Mouse (Mus musculus) embryonic facial prominence, embryonic 12.5 days (tissue): ENCODE measurements around the gene Clstn1. TPM values are rescaled to one million over a fixed set of nuclear protein-coding genes. Genes with fewer than 3 reads are reported as not detected.

ENCODE experiments used
- ATAC-seq: fragments of 200-750 bp; cut with Nextera tagmentation; 2 replicates; pipeline ENCODE4 v1.8.0; 2017; ENCODE audit not compliant: insufficient number of reproducible peaks, insufficient read depth, low FRiP score, low TSS enrichment
- H3K27ac ChIP-seq: fragments of 300-500 bp; sonication (generic); 2 replicates; pipeline ENCODE4 v1.5.1; 2016; ENCODE audit warnings: mild to moderate bottlenecking
- H3K27me3 ChIP-seq: fragments of 300-500 bp; sonication (generic); 2 replicates; pipeline ENCODE4 v1.6.1; 2016; ENCODE audit warnings: mild to moderate bottlenecking, moderate library complexity
- H3K36me3 ChIP-seq: fragments of 300-500 bp; sonication (generic); 2 replicates; pipeline ENCODE4 v1.6.1; 2016; ENCODE audit warnings: mild to moderate bottlenecking
- H3K4me1 ChIP-seq: fragments of 300-500 bp; sonication (generic); 2 replicates; pipeline ENCODE4 v1.6.1; 2016
- H3K4me2 ChIP-seq: fragments of 300-500 bp; sonication (generic); replicated peaks from 2 replicates; pipeline ENCODE4 v1.6.1; 2016; ENCODE audit warnings: mild to moderate bottlenecking, moderate library complexity
- H3K4me3 ChIP-seq: fragments of 300-500 bp; sonication (generic); 2 replicates; pipeline ENCODE4 v1.5.1; 2016; ENCODE audit warnings: mild to moderate bottlenecking
- H3K9ac ChIP-seq: fragments of 300-500 bp; sonication (generic); 2 replicates; pipeline ENCODE4 v1.6.1; 2016; ENCODE audit warnings: mild to moderate bottlenecking, moderate library complexity
- H3K9me3 ChIP-seq: fragments of 300-500 bp; sonication (generic); 2 replicates; pipeline ENCODE4 v1.6.1; 2016; ENCODE audit warnings: mild to moderate bottlenecking, moderate library complexity
- WGBS: fragments of 180-500 bp; shearing (Covaris S2); methylation state at CpG from one replicate; pipeline ENCODE4 v1.1.7; 2016; 5-methylcytosine and 5-hydroxymethylcytosine counted together
- polyA plus RNA-seq: library from polyadenylated mRNA; unstranded; fragments of >200 nt; fragmentation: Nextera tagmentation; extraction: Ambion mirVana; gene quantifications from 2 replicates; pipeline ENCODE4 v1.2.1, GENCODE M21; 2016

Gene Clstn1
- polyA plus RNA-seq, 1 experiment from 2014 or later, result 68.1 TPM

DNA sequence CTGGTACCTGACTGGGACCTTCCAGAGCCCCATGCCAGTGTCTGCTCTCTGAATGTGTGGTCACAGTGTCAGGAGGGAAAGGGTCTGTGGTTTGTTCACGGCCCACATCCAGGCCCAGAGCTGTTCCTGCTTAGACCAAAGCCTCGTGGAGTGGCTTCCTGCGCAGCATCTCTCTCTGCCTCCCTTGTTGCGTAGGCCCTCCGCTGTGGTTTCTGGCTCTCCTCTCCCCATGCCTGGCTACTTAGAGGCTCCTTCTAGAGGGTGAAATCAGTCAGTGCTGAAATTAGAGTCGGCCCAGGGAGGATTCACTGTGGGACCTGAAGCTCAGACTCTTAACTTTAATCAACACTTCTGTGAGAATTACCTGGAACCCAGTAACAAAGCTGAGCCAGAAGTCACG is 32.4 kb upstream of the Clstn1 start:
- Histone ChIP-seq H3K36me3 (peaks cover 17% of the 10 kb centered on the region; the same call in 1 of the 2 replicates), H3K4me3 (no peak overlapping the region), H3K27me3 (no peaks in the 10 kb centered on the region), H3K27ac (no peak overlapping the region), H3K9me3 (no peaks in the 10 kb centered on the region), H3K9ac (no peak overlapping the region), H3K4me1 (no peaks in the 10 kb centered on the region), H3K4me2 (no peak overlapping the region)
- ATAC-seq, result no peak
- WGBS, result 78% methylated on average over 7 of the region's 7 CpGs

DNA sequence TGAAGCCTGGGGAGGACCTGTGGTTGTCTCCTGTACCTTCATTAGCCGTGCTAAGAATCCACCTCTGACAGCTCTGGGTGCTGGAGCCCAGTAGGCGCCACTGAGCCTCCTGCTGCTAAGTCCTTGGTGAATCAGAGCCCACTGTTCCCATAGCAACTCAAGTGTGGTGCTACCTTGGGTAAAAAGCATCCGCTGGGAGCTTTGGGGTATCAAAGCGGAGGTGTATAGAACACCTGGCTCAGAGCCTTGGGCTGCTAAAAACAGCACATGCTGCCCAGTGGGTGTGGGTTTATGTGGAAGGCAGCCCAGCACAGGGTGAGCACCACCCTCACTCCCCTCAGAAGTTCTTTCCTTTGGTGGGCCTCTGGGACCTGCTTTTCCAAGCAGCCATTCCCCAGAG is 30.2 kb upstream of the Clstn1 start:
- H3K27ac ChIP-seq, result no peak overlapping the region
- peaks cover 27% of the 10 kb centered on the region; the same call in 1 of the 2 replicates for H3K36me3 ChIP-seq
- no peaks in the 10 kb centered on the region for H3K27me3 ChIP-seq
- no peak for ATAC-seq
- no peak overlapping the region for H3K9ac ChIP-seq
- WGBS, result 91% methylated on average over 4 of the region's 4 CpGs
- H3K4me1 ChIP-seq, result no peaks in the 10 kb centered on the region
- H3K4me2 ChIP-seq, result no peak overlapping the region
- H3K4me3 ChIP-seq, result no peak overlapping the region
- H3K9me3 ChIP-seq, result no peaks in the 10 kb centered on the region

DNA sequence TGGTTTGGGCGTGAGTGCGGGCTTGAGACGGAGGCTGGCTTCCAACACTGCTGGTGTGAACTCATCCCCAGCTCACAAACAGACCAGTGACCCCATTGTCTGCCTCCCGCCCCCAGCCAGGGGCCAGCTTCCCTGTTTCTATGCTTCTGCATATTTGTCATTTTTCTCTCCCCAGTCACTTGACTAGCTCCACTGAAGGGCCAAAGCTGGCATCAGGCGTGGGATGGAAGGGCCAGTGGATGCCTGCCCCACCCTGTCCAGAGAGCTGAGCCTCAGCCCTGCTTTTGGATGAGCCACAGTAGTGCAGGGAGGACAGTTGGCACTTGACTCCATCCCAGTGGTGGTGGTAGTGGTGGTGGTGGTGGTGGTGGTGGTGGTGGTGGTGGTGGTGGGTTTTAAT is 28.4 kb upstream of the Clstn1 start:
- no peak for ATAC-seq
- WGBS, result 86% methylated on average over 5 of the region's 5 CpGs
- H3K36me3 ChIP-seq, result peaks cover 27% of the 10 kb centered on the region; the same call in 1 of the 2 replicates

DNA sequence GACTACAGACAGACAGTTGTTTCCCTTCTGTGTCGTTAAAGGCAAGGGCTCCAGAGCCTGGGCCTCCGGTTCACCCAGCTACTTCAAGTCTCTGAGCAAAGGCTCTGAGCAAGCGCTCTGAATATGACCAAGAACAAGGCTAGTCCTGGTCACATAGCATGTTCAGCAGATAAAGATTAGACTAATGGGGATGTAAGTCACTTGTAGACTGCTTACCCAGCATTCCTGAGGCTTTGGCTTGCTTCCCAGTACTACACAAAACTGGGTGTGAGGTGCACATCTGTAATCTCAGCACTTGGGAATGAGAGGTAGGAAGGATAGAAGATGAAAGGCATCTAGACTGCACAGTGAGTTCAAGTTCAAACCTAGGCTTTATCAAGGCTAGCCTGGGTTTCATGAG is 27.9 kb upstream of the Clstn1 start:
- no peak for ATAC-seq
- no peak overlapping the region for H3K4me2 ChIP-seq
- no peak overlapping the region for H3K9ac ChIP-seq
- H3K27ac ChIP-seq, result no peak overlapping the region
- WGBS, result 85% methylated on average over 3 of the region's 3 CpGs
- no peaks in the 10 kb centered on the region for H3K9me3 ChIP-seq
- H3K4me1 ChIP-seq, result peaks cover 11% of the 10 kb centered on the region
- no peaks in the 10 kb centered on the region for H3K27me3 ChIP-seq
- H3K36me3 ChIP-seq, result peaks cover 27% of the 10 kb centered on the region; the same call in 1 of the 2 replicates
- H3K4me3 ChIP-seq, result no peak overlapping the region

More for the DNA sequence above, 28.4 kb upstream of the Clstn1 start:
- no peak overlapping the region for H3K4me3 ChIP-seq
- no peaks in the 10 kb centered on the region for H3K27me3 ChIP-seq
- no peak overlapping the region for H3K4me2 ChIP-seq
- H3K4me1 ChIP-seq, result peaks cover 10% of the 10 kb centered on the region
- H3K9me3 ChIP-seq, result no peaks in the 10 kb centered on the region
- H3K27ac ChIP-seq, result no peak overlapping the region
- no peak overlapping the region for H3K9ac ChIP-seq

DNA sequence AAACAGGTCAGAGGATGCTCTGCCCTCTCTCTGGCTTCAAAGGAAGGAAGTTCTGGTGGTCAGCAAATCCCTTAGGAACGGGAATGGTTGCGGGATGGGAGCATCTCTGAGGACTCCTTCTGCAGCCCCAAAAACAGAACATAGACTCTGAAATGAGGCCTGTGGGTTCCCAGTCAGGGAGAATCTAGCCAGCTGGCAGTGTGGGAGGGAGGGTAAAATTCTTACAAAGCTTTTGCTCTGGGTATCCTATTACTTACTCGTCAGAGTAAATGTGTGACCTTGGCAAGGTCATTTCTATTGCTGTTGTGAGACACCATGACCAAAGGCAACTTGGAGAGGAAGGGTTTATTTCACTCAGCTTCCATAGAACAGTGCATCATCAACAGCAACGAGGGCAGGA is 24.9 kb upstream of the Clstn1 start:
- H3K9me3 ChIP-seq, result no peaks in the 10 kb centered on the region
- ATAC-seq, result no peak
- H3K4me1 ChIP-seq, result peaks cover 18% of the 10 kb centered on the region
- no peak overlapping the region for H3K27ac ChIP-seq
- peaks cover 31% of the 10 kb centered on the region for H3K36me3 ChIP-seq
- no peak overlapping the region for H3K4me2 ChIP-seq
- 83% methylated on average over 4 of the region's 4 CpGs for WGBS
- H3K9ac ChIP-seq, result no peak overlapping the region
- H3K27me3 ChIP-seq, result no peaks in the 10 kb centered on the region
- H3K4me3 ChIP-seq, result no peak overlapping the region

DNA sequence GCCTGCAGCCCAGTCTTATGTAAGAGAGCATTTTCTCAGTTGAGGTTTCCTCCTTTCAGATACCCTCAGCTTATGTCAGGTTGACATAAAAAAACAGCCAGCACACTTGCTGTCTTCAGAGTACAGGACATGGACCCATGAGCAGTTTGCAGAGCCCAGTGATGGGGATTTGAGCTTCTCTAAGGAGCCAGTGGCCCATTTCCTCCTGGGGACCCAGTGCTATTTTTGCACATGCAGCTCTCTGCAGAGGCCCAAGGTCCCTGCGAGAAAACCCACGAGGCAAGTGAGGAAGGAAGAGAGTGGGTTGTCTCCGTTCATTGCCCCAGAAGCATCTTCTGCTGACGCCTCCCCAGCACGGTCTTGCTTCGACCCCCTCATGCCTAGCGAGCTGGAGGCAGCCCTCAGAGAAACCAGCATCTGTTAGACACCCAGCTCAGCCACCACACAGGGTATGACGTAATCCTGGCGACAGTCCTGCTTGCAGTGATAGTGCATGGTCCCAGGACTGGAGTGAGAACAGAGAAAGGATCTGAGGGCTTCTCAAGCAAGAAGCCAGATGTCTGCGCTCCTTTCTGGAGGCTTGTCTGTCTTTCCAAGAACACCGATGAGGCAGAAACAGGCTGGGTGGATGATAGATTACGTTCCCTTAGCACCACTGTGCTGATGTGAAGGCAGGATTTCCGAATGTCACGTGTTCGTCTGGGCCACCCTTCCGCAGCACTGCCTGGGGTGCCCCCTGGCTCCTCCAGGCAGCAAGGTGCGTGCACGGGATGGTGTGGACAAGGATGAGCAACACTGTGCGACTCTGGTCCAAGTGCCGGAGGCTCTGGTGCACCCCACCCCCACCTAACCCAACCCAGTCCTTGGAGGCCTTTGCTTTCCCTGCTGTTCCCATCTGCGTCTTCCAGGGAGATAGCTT is 24.0 kb upstream of the Clstn1 start:
- H3K4me3 ChIP-seq, result no peak overlapping the region
- ATAC-seq, result no peak
- H3K4me1 ChIP-seq, result peaks cover 18% of the 10 kb centered on the region
- H3K27ac ChIP-seq, result peak overlapping the region; percentile 69
- H3K9me3 ChIP-seq, result no peaks in the 10 kb centered on the region
- H3K9ac ChIP-seq, result no peak overlapping the region
- H3K4me2 ChIP-seq, result no peak overlapping the region
- H3K36me3 ChIP-seq, result peaks cover 31% of the 10 kb centered on the region
- 62% methylated on average over 21 of the region's 21 CpGs for WGBS
- H3K27me3 ChIP-seq, result no peaks in the 10 kb centered on the region

DNA sequence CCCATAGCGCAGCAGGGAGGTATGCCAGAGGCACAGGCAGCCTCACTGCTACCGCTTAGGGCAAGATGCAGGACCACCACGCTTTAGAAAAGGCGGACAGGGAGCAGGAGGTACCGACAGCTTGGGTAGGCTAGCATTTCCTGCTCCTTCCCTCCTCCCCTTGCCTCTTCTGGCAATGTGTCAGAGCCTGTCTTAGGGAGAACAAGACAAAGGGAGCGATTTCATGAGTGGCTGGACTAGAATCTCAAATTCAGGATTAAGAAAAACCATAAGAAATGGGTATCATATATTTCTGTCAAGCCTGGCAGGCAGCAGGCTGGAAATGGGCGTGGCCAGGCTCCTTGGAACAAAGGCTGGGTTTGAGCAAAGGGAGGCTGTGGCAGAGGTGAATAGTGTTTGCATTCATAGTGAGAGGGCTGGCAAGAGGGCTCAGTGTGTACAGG is 23.3 kb upstream of the Clstn1 start:
- no peak for ATAC-seq
- no peak overlapping the region for H3K4me2 ChIP-seq
- 30% methylated on average over 7 of the region's 7 CpGs for WGBS
- no peak overlapping the region for H3K9ac ChIP-seq
- H3K27ac ChIP-seq, result peak overlapping the region; percentile 69
- H3K4me1 ChIP-seq, result peaks cover 22% of the 10 kb centered on the region
- no peaks in the 10 kb centered on the region for H3K27me3 ChIP-seq
- H3K9me3 ChIP-seq, result no peaks in the 10 kb centered on the region
- H3K36me3 ChIP-seq, result peaks cover 26% of the 10 kb centered on the region
- no peak overlapping the region for H3K4me3 ChIP-seq

DNA sequence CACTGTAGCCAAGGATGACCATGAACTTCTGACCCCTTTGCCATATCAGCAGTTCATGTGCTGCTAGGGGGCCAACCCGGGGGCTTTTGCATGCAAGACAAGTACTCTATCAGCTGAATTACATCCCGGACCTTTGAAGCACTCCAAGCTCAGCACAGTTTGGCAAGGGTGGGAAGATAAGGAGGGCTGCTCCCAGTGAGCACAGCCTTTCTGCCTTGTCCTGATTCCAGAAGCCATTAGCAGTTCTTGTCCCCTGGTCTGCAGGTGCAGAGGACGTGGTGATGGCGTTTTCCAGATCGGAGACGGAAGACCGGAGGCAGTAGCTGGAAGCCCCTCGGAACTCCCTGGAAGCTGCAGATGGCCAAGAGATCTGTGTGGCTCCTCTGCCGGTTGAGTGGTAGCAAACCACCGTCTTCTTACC is 22.3 kb upstream of the Clstn1 start:
- Histone ChIP-seq H3K27ac (no peak overlapping the region), H3K4me1 (peaks cover 28% of the 10 kb centered on the region), H3K9ac (no peak overlapping the region), H3K9me3 (no peaks in the 10 kb centered on the region), H3K27me3 (no peaks in the 10 kb centered on the region), H3K36me3 (peaks cover 20% of the 10 kb centered on the region), H3K4me3 (no peak overlapping the region), H3K4me2 (no peak overlapping the region)
- 85% methylated on average over 10 of the region's 10 CpGs for WGBS
- no peak for ATAC-seq

DNA sequence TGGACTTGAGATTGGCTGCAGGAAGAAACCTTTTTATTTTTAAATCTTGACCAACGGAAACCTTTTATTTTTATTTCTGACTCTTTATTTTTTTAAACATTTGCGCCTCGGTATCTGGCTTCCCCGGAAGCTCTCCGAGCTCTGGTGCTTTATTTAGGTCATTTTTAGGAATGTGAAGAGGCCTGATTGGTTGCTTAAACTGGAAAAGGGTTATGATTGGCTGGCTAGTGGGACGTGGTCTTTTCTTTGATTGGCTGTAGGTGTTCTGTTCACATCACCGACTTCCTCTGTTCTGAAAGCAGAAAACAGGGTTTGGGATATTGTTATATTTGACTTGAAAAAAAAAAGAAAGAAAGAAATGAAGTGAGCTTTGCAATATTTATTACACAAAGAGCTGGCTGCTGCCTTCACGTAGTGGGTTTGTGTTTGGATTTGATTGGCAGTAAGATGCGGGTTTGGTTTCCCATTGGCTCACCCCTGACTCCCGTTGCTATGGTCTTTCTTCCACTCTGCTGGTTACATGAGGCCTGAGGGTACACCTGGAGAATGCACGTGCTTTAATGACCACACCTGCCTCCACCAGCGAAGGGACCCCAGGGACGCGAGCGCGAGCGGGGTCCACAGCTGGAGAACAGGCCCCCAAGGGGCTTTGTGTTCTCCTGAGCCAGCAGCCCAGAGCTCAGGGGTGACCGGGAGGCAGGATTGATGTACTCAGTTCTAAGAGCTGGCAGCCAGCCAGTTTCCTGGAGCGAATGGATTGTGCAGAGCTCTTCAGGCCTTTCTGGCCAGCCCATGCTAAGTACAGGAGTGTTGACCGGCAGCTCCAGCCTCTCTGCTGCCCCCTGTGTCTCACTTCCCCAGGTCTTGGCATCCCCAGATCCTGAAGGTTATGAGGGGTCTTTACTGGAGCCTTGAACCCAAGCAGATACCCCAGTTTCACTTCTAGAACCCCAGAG is 21.5 kb upstream of the Clstn1 start:
- no peak overlapping the region for H3K4me3 ChIP-seq
- H3K9ac ChIP-seq, result no peak overlapping the region
- no peak overlapping the region for H3K4me2 ChIP-seq
- peaks cover 14% of the 10 kb centered on the region for H3K36me3 ChIP-seq
- no peaks in the 10 kb centered on the region for H3K9me3 ChIP-seq
- WGBS, result 67% methylated on average over 20 of the region's 20 CpGs
- ATAC-seq, result peak; percentile 49; the same call in 1 of the 2 replicates
- no peaks in the 10 kb centered on the region for H3K27me3 ChIP-seq
- peaks cover 29% of the 10 kb centered on the region for H3K4me1 ChIP-seq
- H3K27ac ChIP-seq, result peak overlapping the region; percentile 36; the same call in 1 of the 2 replicates

DNA sequence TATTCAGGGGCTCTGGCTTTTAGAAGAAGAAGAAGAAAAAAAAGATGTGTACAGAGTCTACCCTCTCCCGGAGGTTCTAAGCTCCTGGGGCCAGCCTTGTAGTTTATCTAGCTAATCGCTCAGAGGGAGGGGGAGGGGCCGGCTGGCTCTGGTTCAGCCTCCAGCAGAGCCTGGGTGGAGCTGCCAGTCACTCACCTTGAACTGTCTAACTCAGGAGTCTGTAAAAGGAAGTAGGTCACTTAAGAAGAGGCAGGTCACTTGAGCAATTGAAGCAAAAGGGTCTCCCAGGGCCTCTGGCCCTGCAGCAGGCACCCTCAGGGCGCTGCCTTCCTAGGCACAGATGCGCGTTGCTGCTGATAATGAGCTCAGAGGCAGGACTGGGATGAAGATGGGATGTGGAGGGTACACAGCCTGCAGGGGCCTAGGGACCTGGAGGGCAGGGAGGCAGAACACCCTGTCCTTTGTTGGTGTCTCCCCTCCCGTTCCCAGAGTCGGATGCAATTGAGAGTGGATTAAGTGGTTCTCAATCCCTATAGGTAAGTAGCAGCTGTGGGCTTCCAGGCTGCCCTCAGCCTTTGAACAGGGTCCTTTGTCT is 18.7 kb upstream of the Clstn1 start:
- Histone ChIP-seq H3K27ac (peak overlapping the region; percentile 50; the same call in 1 of the 2 replicates), H3K9ac (no peak overlapping the region), H3K9me3 (no peaks in the 10 kb centered on the region), H3K36me3 (peaks cover 10% of the 10 kb centered on the region), H3K4me1 (peaks cover 34% of the 10 kb centered on the region), H3K4me2 (no peak overlapping the region), H3K4me3 (no peak overlapping the region), H3K27me3 (no peaks in the 10 kb centered on the region)
- ATAC-seq, result no peak
- 12% methylated on average over 8 of the region's 8 CpGs for WGBS

DNA sequence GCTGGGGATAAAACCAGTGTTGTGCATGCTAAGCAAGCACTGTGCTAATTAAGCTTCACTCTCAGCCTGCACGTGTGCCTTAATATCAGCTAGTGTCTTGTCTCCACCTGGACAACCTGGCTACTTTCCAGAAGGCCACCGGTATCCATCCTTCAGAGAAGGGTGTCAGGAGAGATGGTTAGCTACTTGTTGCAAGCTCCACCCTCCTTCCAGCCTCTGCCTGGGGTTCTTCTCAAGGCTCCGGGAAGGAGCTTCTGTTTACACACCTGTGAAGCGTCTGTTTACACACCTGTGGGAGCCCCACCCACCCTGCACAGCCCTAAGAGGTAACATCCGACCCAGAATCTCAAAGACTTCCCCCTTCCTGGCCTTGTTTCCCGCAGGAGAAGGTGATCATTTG is 17.6 kb upstream of the Clstn1 start:
- H3K4me1 ChIP-seq, result peaks cover 29% of the 10 kb centered on the region
- peaks cover 10% of the 10 kb centered on the region for H3K36me3 ChIP-seq
- H3K27ac ChIP-seq, result no peak overlapping the region
- no peaks in the 10 kb centered on the region for H3K27me3 ChIP-seq
- H3K9ac ChIP-seq, result no peak overlapping the region
- no peak overlapping the region for H3K4me3 ChIP-seq
- 39% methylated on average over 6 of the region's 6 CpGs for WGBS
- no peak overlapping the region for H3K4me2 ChIP-seq
- H3K9me3 ChIP-seq, result no peaks in the 10 kb centered on the region
- no peak for ATAC-seq
